Mouse (Mus musculus) embryo, embryonic 10.5 days (tissue): ENCODE results near the gene Gm27029.
"Not testable (repeated sequence)": the region's sequence is repeated elsewhere in the genome, so short reads cannot be mapped to it uniquely, and the experiment has no call there.

ENCODE experiments used
- DNase-seq: peaks from one replicate; pipeline ENCODE4 v3.0.0-alpha.2; 2015; ENCODE audit warnings: low spot score

Gm27029 gene

DNA sequence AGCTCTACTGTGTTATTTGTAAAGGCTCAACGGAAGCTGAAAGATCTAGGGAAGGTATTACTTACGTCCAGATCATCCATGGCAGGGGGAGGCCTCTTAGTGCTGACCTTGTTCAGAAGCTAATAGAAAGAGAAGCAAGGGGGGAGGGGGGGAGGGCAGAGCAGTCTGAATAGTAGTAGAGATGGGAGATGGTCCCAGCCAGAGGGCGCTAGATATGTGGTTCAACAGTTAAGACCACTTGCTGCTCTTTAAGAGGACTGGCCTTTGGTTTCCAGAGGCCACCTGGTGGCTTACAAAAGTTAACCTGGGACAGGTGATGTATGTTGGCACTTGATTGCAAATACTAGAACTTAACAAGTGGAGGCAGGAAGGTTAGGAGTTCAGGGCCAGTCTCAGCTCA, 5.0 kb downstream of the Gm27029 start:
- DNase-seq, result peak; percentile 44

DNA sequence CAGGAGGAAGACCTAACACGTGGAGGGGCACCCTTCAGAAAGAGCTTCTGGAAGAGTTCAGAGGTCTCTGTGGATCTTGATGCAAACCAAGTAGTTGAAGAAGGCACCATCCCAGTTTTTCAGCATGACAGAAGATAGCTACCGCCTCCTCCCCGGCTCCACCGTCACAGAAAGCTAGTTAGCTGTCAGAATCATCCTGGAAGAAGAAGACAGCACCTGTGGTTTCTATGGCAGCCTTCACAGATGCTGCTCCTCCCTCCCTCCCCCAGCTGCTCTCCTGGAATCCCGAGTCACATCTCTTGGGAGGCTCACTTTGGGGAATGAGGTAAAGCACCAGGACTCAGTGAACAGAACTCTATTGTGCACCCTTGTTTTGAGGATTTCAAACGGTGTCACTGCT, 5.6 kb downstream of the Gm27029 start:
- DNase-seq, result no peak

DNA sequence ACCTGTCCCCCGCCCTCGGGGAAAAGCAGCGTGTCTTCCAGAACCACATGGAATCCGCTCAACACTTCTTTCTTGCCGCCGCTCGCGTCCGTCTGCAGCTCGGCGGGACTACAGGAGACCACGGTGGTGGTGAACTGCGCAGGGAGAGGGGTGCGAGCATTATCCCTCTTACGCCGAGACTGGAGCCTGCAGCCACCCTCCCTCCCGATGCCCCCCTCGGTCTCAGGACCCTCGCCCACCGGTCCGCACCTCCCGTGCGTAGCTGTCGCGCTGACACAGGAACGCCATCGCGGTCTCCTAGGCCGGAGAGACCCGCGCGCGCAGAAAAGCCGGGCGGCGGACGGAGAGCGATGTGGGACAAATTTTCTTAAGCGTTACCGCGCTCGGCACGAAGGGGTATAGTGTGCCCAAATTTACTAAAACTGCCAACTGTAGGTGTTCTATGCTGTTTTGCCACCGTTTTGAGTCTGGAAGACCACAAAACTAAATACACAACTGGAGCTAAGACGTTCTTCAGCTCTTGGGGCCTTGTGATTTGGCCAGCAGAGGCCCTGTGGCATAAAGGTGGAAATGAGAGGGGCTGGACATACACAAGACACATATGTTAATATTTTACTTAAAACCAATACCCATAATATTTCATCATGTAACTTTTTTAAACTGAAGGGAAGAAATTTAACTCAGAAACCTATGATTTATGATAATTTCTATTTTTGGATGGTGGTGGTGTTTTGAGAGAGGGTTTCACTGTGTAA, 7.3 kb downstream of the Gm27029 start, which contains the start of gene Aarsd1:
Gene Aarsd1, minus strand, starts transcription at position 515 of the 755 bp plus-strand sequence.
- peak; percentile 89 for DNase-seq

DNA sequence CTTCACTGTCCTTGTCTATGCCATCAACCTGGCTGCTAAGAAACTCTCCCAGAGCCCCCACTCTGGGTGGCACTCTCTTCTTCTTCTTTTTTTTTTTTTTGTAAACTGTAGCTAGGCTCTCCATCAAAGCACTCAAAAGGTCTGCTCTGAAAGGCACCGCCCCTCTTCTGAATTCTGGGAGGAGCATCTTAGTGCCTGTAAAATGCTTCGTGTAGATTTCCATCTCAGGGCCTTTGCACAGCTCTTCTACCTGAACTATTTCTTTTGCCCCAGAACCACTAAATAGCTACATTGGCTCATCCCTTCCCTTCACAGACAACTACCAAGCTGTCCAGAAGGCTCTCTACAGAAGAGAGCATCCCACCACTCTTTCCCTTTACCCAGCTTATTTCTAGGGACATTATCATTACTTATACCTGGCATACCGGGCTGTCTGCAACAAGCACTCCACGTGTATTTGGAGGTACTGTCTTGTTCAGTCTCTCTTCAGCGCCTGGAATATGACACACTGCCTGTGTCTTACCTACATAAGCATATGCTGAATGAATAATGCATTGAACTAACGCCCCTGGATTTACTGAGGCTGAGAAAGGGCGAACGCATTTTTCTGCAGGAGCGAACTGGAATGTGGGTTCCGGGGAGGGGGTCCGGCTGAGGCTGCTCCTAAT, 8.0 kb downstream of the Gm27029 start:
- DNase-seq, result peak; percentile 47

DNA sequence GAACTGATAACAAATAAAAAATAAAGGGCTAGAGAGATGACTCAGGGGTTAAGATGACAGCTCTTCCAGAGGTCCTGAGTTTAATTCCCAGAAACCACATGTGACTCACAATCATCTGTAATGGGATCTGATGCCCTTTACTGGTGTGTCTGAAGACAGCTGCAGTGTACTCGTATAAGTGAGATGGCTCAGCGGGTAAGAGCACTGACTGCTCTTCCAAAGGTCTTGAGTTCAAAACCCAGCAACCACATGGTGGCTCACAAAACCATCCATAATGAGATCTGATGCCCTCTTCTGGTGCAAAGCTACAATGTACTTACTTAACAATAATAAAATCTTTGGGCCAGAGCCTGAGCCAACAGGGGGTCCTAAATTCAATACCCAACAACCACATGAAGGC, 9.3 kb downstream of the Gm27029 start:
- DNase-seq, result peak; percentile 9

DNA sequence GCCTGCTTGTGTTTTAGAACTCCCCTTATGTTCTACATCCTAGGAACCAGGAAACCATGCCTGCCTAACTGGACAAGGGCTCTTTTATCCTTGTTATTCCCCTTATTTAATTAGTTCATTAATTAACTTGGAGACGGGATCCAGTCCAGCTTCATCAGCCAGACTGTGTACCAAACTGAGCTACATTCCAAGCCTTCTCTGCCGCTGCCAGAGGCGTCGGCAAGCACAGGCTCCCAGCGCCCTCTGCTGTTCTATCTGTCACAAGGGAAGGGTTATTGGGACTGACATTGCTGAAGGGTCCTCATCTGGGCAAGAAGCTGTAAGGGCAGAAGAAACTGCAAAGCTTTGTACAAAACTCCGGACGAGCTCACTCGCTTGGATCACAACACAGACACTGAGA, 29.5 kb downstream of the Gm27029 start:
- DNase-seq, result peak; percentile 87

DNA sequence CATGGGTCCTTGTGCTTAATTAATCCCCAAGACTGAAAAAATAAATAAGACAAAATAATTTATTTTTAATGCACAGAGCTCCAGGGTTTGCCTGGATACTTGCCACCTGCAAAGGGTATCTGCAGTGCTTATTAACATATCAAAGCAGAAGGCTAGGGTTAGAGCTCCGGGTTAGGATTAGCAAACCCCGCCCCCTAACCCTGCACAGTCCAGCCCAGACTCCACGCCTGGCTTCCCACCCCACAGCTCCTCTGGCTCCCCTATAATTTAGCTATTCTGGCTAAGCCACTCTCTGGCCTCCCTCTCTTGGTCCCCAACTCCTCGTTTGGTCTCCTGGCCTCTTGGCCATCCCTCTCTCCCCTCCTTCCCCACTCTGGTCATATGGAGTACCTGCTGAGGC, 42.8 kb downstream of the Gm27029 start:
- DNase-seq, result peak; percentile 51

DNA sequence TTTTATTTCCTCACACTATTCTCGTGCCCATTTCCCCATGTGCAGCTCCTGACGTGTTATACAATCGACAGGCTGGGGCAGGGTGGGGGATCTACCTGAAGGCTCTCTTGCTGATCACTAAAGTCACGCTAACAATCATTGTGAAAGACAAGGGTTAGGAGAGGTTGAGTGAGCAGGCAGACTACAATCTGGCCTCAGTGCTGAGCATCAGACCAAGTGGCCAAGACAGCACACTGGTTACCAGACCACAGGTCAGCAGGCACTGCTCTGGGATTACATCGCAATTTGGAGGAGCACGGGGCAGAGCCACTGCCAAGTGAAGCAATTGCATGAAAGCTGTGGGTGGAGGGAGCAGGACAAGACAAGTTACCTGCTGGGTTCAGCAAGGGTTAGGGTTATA, 45.7 kb downstream of the Gm27029 start:
- no peak for DNase-seq

DNA sequence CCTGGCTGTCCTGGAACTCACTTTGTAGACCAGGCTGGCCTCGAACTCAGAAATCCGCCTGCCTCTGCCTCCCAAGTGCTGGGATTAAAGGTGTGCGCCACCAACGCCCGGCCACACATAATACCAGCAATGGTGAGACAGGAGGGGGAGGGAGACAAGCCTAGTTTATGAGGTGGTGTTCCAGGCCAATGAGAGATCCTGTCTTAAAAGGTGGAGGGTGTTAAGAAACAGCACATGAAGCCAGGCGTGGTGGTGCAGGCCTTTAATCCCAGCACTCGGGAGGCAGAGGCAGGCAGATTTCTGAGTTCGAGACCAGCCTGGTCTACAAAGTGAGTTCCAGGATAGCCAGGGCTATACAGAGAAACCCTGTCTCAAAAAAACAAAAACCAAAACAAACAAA, 46.4 kb downstream of the Gm27029 start:
- not testable (repeated sequence) for DNase-seq

DNA sequence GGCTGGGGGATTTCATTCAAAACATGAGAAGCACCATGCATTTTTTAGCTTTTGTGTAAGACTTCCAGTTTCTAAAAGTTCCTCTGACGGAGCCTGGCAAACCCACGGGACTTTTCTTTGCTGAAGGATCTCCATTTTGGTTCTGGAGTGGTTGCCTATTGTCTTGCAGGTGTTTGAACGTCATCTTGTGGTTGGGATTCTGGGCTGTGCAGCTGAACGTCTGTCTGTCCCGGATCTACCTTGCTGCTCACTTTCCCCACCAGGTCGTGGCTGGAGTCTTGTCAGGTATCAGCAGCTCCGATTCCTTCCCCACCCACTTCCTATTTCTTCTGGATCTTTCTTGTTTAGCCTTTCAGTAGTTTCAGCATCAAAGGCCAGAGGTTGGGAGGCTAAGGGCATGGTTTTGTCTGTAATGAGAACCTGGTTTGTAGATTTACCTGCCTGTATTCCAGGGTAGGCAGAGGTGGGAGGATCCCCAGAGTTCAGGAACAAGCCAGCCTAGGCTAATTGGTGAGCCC, 50.1 kb downstream of the Gm27029 start:
- DNase-seq, result no peak

DNA sequence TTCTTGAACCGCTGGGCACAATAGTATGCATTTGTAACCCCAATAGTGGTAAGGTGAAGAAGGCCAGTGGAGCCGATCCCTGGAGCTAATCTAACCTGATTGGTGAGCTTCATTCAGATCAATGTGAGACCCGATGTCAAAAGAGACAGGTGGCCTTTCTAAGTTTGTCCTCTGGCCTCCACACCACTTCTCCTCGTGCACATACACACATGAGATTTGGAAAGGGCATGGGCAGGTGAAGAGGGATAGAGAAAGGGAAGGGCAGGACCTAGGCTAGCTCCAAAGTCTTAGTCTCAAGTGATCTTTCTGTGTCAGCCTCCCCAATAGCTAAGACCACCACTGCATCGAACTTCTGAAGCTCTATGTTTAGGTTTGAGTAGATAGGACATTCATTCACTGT, 54.5 kb downstream of the Gm27029 start:
- DNase-seq, result no peak

DNA sequence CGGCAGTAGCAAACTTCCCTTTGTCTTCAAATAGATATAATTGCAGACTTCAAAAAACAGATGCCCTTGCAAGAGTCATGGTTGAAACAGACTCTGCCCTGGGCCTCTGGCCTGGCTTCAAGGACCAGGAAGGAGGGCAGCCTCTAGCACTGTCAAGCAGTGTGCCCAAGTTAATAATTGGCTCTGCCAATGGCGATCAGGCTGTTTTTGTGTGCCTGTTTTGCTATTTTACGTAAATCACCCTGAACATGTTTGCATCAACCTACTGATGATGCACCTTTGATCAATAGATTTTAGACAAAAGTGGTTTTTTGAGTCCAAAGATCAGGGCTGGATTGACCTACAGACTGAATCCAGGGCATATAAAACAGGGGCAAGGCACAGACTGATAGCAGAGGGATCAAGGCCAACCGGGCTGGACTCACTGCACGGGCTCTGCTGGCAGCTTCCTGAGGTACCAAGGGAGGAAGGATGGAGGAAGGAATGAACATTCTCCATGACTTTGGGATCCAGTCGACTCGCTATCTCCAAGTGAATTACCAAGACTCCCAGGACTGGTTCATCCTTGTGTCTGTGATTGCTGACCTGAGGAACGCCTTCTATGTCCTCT, 57.2 kb downstream of the Gm27029 start, which contains the start of gene G6pc:
Gene G6pc, plus strand, starts transcription at position 236 of the 610 bp plus-strand sequence.
- no peak for DNase-seq

DNA sequence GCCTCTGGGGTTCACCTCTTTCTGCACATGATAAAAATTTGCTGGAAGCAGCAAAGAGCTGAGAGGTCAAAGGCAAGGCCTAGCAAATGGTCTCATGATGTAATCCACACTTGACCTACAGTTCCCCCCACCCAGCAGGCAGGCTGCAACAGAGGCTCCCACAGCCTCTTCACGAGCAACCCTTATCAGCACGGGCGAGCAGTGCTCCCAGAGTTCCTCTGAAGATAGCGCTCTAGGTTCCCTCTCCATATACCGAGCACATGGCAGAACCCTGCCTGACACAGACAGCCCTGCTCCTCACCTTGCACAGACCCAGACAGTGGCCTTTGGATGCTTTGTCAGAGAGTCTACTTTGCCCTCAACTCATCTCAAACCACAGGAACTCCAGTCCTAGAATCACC, 60.1 kb downstream of the Gm27029 start:
- no peak for DNase-seq

DNA sequence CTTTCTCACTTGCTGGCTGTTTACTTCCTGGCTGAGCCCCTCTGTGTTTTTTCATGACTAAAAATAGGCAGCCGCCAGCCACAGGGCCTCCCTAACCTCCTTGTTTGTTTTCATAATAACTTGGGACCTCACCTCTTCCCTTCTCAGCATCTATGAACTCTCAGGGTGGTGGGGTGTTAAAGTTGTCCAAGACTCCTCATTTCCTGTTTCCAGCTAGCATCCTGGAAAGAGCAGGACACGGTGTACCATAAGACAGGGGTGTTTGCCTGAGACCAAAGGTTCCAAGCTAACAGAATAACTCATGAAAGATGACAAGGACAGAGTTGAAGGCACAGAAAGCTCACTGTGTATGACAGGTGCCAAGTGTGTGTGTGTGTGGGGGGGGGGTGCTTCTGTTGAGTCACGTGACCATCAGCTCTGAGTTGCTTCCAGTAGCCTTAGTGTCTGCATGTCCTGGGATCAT, 63.9 kb downstream of the Gm27029 start:
- DNase-seq, result no peak

DNA sequence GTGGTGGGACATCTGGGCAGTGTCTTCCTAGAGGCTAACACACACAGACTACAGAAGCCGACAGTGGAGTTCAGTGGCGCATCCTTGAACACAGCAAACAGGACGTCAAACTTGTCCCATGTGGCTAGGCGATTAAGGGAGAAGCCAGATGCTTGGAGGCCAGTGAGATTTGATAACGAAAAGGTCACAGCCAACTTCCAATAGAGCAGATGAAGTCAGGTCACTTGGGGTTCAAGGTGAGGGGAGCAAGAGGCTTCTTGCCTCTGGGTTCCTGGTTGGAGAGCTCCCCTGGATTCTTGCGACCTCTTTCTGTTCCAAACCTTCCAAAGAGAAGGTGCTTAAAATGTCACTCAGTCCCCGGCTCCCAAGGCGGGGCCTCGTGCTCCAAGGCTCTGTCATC, 64.8 kb downstream of the Gm27029 start:
- DNase-seq, result no peak

DNA sequence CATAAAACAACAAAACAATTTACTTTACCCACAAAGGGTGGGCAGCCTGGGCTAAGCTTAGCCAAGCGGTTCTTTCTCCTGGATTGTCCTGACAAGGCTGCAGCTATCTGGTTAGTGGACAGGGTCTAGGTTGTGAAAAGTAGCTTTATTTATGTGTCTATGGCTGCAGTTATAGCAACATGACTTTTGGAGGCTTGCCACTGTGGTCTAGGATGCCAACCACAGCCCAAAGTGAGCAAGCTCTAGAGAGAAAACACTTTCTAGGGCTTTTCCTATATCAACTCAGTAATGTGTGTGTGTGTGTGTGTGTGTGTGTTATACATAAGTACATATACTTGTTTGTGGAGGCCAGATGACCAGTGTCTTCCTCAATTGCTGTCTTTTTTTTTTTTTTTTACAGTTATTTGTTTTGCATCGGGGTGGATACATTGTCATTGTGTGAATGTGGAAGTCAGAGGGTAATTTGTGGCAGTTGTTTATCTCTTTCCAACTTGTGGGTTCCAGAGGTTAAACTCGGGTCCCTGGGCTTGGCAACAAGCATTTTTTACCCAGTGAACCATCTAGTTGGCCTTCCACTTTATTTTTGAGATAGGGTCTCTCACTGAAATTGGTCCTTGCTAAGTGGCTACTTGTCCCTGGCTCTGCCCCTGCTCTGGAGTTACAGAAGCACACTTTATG, 67.0 kb downstream of the Gm27029 start:
- no peak for DNase-seq
